Mouse (Mus musculus): ENCODE data around the gene Edc3.

- TF ChIP-seq TAL1 (IDR thresholded peaks at IDR 0.05; ENCODE audit: low read length) (no peak), GATA1 (IDR thresholded peaks at IDR 0.05; ENCODE audit: low read length) (no peak)
Observed at GRCm38 (mm10) chr9:57667136-57667535, 41.2 kb upstream of the Edc3 start.
